Mouse (Mus musculus) skeletal muscle tissue, adult 2 months (tissue): ENCODE measurements at regions not wholly inside any gene's neighbourhood (a gene's known extent, or its start where the extent isn't known, plus 50 kb on each side); places are given as distances from the start of the nearest gene placed in this dataset.
"Not testable (repeated sequence)": the region's sequence is repeated elsewhere in the genome, so short reads cannot be mapped to it uniquely, and the experiment has no call there.

Source experiments
- DNase-seq: peaks from one replicate; pipeline ENCODE4 v3.0.0-alpha.2; 2012; ENCODE audit warnings: low read depth, low spot score

DNA sequence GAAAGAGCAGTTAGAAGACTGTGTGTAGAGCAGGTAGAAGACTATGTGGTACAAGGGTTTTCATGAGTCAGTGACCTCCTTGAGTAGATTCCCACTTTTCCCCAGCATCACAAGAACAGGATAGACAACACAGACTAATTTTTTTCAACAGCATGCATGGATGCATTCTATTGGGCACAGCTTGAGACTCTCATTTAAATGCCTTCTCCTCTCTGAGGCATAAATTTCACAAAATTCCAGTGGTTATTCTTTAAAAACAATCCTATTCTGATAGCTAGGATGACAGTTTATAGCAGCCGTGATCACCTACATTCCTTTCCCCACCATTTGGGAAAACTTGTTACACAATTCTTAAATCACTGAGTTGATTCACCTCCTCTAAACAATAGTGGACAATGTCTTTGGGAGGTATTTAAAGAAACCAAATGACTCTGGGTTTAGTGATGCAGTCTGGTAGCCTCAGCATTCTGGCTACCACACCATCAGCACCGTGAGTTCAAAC is 418.7 kb downstream of the Hs3st1 start:
- no peak for DNase-seq

DNA sequence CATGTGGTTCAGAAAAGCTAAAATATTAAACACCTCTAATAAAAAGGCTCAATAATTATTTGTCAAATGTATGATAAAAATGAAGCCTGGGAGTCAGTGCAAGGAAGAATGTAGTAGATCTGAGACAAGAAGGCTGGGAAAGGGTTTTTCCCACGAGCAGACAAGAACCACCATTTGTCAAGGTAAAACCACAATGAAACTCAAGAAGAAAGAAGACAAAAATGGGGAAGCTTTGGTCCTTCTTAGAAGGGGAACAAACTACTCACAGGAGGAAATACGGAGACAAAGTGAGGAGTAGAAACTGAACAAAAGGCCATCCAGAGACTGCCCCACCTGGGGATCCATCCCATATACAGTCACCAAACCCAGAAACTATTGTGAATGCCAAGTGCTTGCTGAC is 420.0 kb downstream of the Hs3st1 start:
- DNase-seq, result no peak

DNA sequence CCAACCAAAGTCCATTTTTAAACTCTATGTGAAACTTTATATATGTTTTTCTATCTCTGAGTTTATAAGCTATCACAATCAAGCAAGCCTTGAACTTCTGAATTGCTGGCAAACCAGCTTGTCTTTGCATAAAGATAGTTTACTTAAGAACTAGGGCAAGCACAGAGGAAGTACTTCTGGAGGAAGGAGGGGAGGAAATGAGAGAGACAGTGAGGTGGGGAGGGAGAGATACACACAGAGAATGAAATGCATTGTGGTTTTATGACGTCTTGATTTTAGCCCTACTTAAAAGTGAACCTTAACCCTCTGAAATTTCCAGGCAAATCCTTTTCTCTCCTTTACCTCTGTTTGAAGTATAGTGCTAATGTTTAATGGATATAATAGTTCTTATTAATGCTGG is 421.0 kb downstream of the Hs3st1 start:
- DNase-seq, result no peak

DNA sequence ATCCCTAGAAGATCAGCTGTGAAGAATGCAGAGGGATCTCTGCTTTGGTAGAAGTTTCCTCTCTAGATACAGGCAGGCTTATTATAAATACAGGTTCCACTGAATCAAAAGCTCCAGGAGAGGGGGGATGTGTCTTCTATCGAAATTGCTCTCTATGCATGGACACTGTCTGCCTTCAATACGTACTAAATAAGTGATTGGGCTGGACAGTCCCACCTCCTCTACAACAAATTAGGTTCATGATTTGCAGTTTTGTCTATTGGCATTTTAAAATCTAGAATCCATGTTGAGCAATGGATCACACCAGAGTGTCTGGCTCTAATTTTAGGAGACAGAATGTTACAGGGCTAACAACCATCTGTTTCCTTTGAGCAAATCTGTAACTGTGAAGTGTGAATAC is 429.9 kb downstream of the Hs3st1 start:
- no peak for DNase-seq

DNA sequence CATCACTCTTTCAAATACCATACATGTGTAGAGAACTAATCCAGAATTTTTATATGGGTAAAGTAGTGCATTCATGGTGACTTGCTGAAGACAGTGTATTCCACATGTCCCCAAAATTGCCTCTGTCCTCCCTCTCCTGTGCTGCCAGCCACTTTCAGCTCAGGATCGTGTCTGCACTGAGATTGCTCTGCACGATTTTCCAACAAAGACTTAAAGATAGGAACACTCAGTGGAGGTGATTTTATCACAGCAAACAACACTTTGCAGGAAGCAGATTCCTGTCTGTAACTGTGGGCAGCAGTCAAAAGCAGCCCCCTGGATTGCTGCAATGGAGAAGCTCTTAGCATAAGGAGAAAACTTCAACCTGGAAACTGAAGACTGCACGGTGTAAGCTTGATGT is 438.8 kb downstream of the Hs3st1 start:
- no peak for DNase-seq

DNA sequence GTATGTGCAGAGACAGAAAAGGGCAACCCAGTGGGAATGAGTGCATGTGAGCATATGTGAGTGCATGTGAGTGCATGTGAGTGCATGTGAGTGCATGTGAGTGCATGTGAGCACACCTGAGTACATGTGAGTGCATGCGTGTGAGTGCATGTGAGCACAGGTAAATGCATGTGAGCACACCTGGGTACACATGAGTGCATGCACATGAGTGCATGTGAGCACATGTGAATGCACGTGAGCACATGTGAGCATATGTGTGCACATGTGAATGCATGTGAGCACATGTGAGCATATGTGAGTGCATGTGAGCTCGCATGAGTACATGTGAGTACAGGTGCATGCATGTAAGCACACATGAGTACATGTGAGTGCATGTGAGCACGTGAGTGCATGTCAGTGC is 434.6 kb upstream of the Clnk start:
- no peak for DNase-seq

DNA sequence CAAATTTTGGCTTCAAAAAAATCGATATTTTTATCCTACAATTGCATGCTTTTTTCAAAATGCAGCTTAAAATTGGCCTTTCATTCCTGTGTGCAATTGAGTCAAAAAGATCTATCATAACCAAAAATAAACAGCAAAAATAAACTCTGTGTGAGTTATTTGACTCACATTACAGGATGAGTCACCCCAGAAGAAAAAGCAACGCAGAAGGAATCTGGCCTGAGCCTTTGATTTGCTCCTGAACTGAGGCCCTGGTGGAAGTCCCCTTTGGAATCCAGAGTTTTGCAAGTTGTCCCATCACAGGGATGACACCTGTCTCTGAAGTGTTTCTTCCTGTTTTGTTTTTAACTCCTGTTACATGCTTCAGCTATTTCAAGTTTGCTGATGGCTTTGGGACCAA is 429.2 kb upstream of the Clnk start:
- DNase-seq, result no peak

DNA sequence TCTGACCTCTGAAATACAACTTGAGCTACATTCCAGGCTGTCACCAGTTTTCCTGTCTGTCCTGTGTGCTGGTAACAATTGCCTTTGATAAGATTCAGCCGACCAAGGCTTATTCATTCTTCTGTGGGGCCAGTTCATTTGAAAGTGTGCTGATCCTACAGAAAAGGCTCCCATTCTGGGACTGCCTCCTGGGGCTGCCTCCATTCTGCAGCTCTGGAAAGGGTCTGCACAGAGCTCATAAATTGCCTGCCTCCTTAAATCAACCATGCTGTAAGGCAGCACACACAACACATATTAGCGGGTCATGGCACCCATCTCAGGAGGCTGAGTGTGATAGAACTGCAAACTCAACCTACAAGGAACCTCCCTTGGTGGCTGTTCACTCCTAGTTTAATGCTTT is 416.2 kb upstream of the Clnk start:
- no peak for DNase-seq

DNA sequence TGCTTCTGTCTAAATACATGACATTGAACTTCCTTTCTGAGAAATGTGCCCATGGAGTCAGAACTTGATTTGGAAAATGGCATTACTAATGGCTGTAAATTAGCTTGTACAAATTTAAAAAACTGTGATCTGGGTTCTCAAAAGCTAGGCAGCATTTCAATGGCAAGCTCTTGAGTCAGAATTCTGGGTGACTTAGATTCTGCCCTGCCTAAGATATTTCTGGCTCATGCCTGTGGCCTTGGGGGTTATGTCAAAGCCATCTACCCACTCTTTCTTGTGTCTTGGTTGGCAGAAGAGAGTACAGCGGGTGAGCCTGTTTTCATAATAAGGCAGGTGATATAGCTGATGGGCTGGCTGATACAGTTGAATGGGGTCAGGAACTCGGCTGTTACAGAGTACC is 404.4 kb upstream of the Clnk start:
- DNase-seq, result no peak

DNA sequence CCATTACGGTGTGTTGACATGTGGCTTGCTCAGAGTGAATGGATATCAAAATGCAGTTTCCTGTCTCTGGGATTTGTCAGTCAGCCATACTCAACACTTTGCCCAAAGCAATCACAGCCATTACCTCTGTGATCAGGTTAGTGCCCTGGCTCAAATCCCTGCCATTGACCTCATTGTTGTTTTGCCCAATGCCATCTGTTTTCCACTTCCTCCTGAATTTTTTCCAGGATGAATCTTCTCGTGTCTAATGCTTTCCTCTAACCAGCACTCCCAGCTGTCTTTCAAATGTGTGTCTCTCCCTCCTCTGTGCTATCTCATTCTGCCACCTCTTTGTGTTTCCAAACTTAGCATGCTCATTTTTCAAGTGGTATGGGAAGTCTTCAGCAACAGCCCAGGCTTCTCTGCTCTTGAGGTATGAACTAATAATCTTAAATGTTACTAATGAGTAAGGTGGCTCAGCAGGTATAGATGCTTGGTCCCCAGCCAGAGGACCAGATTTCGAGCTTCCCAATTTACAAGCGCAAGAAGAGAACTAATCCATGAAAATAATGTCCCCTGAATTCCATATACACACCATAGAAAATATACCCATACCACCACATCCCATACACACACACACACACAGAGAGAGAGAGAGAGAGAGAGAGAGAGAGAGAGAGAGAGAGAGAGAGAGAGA is 397.2 kb upstream of the Clnk start:
- DNase-seq, result no peak

DNA sequence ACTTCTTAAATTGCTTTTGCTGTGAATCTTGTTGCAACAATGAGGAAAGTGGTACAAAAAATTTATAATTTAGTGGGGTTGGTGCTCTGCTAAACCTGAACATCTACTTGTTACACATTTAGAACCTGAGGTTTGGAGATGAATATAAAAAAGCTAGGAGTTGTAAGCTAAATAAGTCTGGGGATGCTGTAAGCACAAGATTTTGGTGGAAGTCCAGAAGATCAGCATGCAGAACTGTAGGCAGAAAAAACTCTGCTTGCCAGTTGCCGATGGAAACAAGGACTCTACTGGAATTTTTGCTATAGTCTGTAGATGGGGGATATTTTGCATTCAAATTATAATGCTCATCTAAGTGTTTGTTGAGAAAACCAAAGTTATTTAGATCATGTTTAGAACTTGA is 390.5 kb upstream of the Clnk start:
- DNase-seq, result no peak

DNA sequence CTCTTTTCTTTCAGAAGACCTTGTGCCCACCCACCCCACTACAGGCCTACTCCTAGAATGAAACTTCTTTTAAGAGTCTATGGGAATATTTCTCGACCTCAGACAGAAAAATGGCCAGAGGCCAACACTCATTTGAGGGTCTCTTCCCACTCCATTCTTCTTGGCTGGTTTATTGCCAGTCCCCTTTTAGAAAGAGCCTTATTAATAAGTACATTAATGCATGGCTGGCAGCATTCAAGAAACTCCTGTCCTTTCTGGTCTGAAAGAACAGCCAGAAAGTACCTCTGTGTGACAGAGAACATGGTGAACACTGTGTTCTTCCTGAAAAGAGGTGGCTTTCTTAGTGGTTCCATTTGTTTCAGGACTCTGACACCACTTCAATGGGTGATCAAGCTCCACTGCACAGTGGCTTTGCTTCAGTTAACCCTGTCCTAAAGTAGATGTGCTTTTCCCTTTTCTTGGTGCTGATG is 384.1 kb upstream of the Clnk start:
- DNase-seq, result no peak

DNA sequence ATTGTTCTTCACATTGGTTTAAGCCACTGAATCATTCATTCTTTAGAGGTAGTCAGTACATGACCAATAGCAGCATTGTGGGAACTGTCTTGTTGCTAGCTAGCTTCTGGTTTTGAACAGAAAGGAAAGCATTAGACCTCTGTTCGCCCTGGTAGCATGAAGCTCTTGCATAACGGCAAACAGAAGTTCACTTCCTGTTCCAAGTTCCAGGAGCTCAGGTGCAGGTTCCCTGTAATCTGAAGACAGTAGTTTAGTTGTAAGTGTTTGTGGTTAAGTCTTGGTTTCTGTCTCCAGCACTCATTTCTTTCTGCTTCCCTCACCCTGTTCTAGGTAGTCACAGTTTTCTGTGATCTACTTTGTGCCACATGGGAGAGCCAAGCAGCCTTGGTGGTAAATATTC is 381.1 kb upstream of the Clnk start:
- DNase-seq, result no peak

DNA sequence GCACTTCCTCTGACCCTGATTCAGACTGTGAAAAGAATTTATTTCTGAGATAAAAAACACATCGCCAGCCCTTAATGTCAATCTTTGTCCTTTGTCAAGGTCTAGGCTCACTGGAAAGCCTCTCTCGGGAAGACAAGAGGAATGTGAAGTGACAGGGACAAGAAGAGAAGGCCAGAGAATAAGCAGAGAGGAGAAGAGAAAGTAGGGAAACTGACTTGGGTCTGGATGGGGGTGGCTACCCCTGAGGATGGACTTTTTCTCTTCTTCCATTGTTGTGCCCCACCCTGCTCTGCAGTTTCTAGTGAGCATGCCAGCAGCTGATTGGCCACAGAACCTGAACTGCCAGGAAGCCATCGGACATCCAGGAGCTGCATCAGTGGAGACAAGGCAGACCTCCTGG is 375.6 kb upstream of the Clnk start:
- DNase-seq, result no peak

DNA sequence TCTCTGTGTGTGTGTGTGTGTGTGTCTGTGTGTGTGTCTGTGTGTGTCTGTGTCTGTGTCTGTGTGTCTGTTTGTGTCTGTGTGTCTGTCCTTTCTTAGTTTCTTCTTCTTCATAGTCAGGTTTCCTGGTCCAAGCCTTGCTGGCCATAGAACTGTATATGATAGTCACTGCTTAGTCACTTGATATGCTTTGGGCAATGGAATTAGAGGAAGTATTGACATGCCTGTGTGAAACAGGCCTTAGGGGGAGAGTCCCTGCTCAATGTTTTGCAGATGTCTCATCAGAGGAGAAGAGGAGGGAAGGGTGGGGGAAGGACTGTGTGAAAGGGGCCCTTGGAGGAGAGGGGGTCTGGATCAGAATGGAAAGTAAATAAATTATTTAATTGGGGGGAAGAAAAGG is 374.4 kb upstream of the Clnk start:
- no peak for DNase-seq

DNA sequence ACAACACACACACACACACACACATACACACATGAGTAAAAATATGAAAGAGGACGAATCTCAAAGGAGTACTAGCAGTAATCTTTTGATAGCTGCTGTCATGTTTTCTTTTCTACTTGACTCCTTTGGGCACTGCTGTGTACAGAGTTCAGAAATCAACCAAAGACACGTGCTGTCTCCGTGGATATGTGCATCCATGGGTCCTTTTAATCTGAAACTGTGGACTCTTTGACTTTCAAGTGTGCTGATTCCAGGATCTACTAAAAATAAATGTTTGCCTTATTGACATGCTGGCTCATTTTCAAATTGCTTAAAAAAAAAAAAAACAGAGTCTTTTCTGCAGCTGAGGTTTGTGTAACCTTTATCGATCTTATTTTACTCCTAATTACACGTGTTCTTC is 343.1 kb upstream of the Clnk start:
- DNase-seq, result no peak

DNA sequence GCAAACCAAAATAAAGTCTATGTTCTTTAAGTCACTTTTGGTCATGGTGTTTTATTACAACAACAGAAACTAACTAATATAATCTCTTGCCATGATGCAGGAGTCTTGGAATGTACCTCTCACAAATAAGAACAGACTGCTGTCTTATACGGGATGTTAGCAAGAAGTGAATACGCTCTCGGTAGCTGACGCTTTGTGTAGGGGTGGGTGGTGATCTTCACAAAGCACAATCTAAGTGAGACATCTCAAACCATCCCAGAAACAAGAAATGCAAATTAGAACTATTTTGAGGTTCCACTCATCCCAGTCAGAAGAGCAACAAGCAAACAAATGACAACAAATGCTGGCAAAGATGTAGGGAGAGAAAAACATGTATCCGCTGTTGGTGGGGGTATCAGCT is 339.7 kb upstream of the Clnk start:
- no peak for DNase-seq

DNA sequence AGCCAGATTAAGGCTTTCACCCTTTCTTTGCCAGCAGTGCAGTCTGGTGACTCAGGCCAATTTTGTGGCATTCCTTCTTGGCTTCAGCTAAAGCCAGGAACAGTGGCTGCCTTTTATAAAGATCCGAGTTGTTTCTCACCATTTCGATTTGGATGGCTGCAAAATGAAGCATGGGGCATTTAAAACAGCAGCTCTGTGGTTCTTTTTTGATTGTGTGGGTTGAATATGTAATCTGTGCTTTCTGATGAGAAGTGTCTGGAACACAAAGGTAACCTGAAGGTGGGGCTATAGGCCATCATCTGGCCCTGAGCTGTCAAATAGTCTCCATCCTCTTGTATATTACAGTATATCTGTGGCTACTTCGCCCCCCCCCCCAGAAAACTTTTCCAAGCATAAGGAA is 338.4 kb upstream of the Clnk start:
- no peak for DNase-seq

DNA sequence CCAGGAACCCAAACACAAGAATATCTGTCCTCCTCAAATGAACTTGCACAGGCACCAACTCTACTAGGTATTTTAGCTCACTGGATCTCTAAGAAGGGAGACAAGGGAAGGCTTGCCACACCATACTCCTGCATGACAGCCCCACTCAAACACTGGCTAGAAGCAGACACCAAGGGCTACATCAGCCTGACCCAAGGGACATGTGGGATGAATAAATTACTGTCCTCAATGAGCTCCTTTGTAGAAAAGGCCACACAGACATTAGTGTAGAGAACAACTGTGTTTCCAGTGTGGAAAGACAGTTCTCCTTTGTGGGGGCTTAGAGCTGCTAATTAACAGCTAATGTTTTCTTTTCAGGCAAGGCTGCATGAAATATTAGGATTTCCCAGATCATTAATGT is 335.9 kb upstream of the Clnk start:
- no peak for DNase-seq

DNA sequence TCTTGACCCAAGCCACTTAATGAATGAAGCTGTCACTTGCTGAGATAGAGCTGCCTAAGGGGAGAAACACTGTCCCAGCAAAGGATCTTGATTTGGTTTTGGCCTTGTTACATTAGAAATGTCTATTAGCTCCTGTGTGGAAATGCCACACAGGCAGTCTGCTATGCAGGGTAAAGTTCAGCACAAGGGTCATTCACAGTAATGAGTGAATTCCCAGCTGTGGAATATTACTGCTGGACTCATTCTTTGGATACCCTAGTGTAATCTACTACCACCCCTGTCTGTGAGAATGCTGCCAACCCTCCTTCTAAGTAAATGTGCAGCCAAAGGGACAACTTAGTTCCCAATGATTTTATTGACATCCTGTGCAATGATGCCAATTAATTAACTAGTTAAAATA is 322.2 kb upstream of the Clnk start:
- no peak for DNase-seq

DNA sequence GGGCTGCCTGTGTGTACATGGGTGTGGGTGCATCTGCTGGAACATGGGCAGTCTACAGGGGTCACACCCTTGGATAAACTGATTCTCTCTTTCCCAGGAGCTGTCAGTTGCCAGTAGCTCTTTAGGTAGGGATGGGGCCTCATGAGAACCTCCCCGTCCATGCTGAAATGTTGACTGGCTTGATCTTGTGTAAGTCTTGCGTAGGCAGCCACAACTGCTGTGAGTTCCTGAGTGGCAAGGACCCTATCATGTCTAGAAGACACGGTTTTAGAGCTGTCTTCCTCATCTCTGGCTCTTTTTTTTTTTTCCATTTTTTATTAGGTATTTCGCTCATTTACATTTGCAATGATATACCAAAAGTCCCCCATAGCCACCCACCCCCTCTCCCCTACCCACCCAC is 314.5 kb upstream of the Clnk start:
- DNase-seq, result not testable (repeated sequence)

DNA sequence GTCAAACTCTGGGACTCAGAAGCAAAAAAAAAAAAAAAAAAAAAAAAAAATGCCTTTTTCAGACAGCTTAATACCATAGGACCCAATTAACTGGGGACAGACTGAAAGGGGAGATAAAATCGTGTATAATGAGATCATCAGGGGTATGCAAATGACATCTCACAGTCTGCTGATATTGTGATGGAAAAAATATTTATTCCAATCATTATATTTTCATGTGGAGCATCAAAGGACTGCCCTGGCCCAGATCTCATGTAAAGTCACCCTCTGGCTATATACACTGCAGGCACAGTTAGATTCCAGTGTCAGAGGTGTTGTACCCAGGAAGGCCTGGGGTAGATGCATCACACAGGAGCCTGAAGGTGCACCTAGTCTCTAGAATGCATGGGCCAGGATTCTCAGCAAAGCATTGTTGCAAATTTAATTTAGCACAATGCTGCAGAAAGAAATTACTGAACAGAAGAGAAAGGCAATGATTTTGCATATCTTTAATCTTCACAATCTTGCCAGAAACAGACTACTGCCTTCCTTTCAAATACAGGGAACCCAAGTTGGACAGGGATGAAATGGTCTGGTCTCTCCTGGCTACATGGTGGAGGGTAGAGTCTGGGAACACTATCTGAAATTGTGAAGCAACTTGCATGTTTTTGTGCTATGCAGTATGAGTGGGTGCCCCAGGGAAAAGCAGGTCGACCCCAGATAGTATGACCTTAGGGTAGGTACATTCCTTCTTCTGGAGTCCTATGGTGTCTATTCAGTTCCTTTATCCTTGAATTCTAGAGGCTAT is 305.2 kb upstream of the Clnk start:
- DNase-seq, result no peak

DNA sequence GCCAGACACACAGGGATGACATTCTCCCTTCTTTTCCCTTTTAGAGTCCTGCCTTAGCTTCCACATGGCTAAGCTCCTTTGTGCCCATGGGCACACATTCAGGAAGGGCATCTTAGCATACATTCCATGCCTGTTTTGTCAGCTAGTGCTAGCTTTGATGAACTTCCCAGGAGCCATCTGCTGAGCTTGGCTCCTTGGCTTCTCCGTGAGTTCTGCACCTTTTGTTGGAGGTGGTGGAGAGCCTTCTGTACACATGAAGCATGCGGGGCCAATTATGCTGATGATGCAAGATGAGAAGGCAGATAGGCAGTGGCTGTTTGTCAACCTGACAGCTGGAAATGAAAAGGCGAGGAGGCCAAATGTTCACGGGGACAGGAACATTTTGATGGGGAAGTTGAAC is 304.4 kb upstream of the Clnk start:
- DNase-seq, result no peak
